Mouse (Mus musculus): ENCODE measurements around the gene Uts2. TPM values are rescaled to one million over a fixed set of nuclear protein-coding genes. Genes with fewer than 3 reads are reported as not detected.
A peak's percentile ranks its signal among the peaks of the same experiment; 100 is the strongest.
"Not testable (repeated sequence)": the region's sequence is repeated elsewhere in the genome, so short reads cannot be mapped to it uniquely, and the experiment has no call there.

Uts2 gene
- total RNA-seq, 2 experiments from 2014 or later = not detected

- peak; percentile 21 to 65 for DNase-seq (ENCODE audit: extremely low spot score in 1 of 2, low spot score in 1 of 2)
Measured at GRCm38 (mm10) chr4:151006945-151007344, 10.0 kb downstream of the Uts2 start.

GRCm38 (mm10) chr4:151010316-151010715 lies 13.4 kb downstream of the Uts2 start:
- no peak for DNase-seq (ENCODE audit: extremely low spot score in 1 of 2, low spot score in 1 of 2)

GRCm38 (mm10) chr4:151015946-151016345 lies 19.0 kb downstream of the Uts2 start:
- no peak for DNase-seq (ENCODE audit: extremely low spot score in 1 of 2, low spot score in 1 of 2)

GRCm38 (mm10) chr4:151017356-151017755 lies 20.5 kb downstream of the Uts2 start:
- not testable (repeated sequence) for DNase-seq (ENCODE audit: extremely low spot score in 1 of 2, low spot score in 1 of 2)

GRCm38 (mm10) chr4:151024152-151024551 lies 27.3 kb downstream of the Uts2 start:
- DNase-seq (ENCODE audit: extremely low spot score in 1 of 2, low spot score in 1 of 2) = no peak

- no peak for DNase-seq (ENCODE audit: extremely low spot score in 1 of 2, low spot score in 1 of 2)
Measured at GRCm38 (mm10) chr4:151027001-151027400, 30.1 kb downstream of the Uts2 start.

- no peak for DNase-seq (ENCODE audit: extremely low spot score in 1 of 2, low spot score in 1 of 2)
Measured at GRCm38 (mm10) chr4:151036521-151036920, 39.6 kb downstream of the Uts2 start.

GRCm38 (mm10) chr4:151037800-151038199 lies 40.9 kb downstream of the Uts2 start:
- no peak for DNase-seq (ENCODE audit: extremely low spot score in 1 of 2, low spot score in 1 of 2)

GRCm38 (mm10) chr4:151041506-151041905 lies 44.6 kb downstream of the Uts2 start:
- DNase-seq (ENCODE audit: extremely low spot score in 1 of 2, low spot score in 1 of 2) = no peak

GRCm38 (mm10) chr4:151043281-151043680 lies 46.4 kb downstream of the Uts2 start:
- no peak for DNase-seq (ENCODE audit: extremely low spot score in 1 of 2, low spot score in 1 of 2)

GRCm38 (mm10) chr4:151044037-151044943 lies 47.4 kb downstream of the Uts2 start, which contains the start of gene Per3:
TSS of gene Per3 (minus strand) at chr4:151044665.
- peak; percentile 92 to 96 for DNase-seq (ENCODE audit: extremely low spot score in 1 of 2, low spot score in 1 of 2)

- peak in 1 of 2 experiments; percentile 44 for DNase-seq (ENCODE audit: extremely low spot score in 1 of 2, low spot score in 1 of 2)
Measured at GRCm38 (mm10) chr4:151044944-151045570, 48.2 kb downstream of the Uts2 start.

GRCm38 (mm10) chr4:151046524-151046923 lies 49.6 kb downstream of the Uts2 start:
- DNase-seq (ENCODE audit: extremely low spot score in 1 of 2, low spot score in 1 of 2) = no peak

GRCm38 (mm10) chr4:151051162-151051561 lies 54.3 kb downstream of the Uts2 start:
- no peak for DNase-seq (ENCODE audit: extremely low spot score in 1 of 2, low spot score in 1 of 2)

Other genes with a start within 250 kb of the Uts2 start
- 10 to 100 TPM; 37.2 to 43.4 TPM for gene Errfi1, start 143.2 kb upstream of the Uts2 start, total RNA-seq (2021)
- 100 to 1,000 TPM; 228 to 261 TPM for gene Park7, start 82.7 kb upstream of the Uts2 start, total RNA-seq (2021)
- 1 to 10 TPM in 1 of 2 experiments, under 1 TPM in 1; 0.80 to 1.1 TPM for gene Tnfrsf9, start 82.5 kb upstream of the Uts2 start, total RNA-seq (2021)
- 10 to 100 TPM; 26.7 to 26.8 TPM for gene Per3, start 47.6 kb downstream of the Uts2 start, total RNA-seq (2021)
- 10 to 100 TPM; 35.0 to 35.1 TPM for gene Vamp3, start 60.9 kb downstream of the Uts2 start, total RNA-seq (2021)
- gene Gm13090, start 92.5 kb downstream of the Uts2 start, total RNA-seq (2021) = not detected